Mouse (Mus musculus): ENCODE data around the gene Fpgs.

Gene Fpgs

GRCm38 (mm10) chr2:32704021-32704421 is at the start of gene Fpgs:
Gene Fpgs, minus strand, starts transcription at chr2:32704145.
- DNase-seq, result no peak

DNA sequence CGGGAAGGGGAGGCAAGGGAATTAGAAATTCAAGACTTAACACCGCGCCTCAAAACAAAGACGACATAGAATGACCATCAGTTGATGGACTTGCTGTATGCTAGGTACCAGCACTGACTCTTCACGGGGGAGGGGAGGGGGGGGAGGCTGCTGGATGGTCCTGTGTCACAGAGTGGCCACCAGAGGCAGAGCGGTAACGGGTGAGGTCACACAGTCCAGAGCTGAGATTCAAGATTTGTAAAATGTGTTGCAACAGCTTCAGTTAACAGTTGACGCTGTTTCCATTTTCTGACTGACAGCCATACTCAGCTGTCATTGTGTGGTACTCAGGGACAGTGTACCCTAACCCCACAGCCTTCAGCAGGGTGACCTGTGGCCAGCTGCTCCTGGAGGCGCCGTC is 48.2 kb upstream of the Fpgs start:
- DNase-seq, result no peak

DNA sequence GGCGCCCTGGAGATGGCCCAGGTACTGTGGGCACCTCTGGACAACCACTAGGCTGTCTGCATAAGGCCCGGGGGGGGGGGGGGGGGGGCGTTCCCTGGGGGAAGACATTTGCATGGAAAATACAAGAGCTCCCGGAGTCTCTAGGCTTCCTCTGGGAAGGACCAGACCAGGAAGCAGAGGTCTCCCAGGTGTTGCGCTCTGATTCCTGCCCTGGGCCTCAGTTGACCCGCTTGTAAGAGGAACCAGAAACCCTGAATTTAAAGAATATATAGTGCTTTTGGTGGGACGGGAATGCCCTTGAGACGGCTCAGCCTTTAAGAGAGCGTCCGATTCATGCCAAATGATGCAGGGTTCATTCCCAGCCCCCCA is 47.7 kb upstream of the Fpgs start:
- DNase-seq, result no peak

- DNase-seq, result no peak
Measured at GRCm38 (mm10) chr2:32750887-32751664, 47.1 kb upstream of the Fpgs start.

DNA sequence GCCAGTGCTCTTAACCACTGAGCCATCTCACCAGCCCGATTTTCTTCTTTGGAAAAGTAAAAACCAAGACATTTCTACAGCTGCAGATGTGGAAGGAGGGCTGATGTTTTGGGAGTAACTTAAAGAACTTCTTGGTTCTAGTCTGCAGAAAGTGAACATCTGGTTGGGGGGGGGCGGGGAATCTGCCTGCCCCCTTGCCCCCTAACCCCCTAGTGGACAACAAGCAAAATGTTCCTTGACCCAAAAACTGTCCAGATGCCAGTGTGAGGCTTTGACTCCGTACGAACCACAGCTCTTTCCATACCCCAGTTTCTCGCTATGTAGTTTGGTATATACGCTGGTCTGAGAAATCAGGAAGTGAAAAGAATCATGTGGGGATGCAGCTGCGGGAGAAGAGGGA is 46.3 kb upstream of the Fpgs start:
- DNase-seq, result no peak

DNA sequence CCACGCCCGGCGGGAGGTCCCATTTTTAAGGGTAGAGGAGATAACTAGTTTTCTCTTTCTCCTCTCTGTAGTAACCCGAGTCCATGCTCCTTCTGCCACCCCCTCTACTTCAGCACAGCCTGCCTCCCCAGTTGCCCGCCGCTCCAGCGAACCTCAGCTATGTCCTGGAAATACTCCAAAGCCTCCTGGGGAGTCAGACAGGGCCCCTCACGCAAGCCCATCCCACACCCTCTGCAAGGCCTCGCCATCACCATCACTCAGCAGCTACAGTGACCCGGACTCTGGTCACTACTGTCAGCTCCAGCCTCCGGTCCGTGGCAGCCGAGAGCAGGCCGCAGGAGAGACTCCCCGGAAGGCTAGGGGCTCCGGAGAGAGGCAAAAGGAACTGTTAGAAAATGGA is 45.1 kb upstream of the Fpgs start:
- DNase-seq, result no peak

- DNase-seq, result no peak
Measured at GRCm38 (mm10) chr2:32744272-32744982, 40.5 kb upstream of the Fpgs start.

DNA sequence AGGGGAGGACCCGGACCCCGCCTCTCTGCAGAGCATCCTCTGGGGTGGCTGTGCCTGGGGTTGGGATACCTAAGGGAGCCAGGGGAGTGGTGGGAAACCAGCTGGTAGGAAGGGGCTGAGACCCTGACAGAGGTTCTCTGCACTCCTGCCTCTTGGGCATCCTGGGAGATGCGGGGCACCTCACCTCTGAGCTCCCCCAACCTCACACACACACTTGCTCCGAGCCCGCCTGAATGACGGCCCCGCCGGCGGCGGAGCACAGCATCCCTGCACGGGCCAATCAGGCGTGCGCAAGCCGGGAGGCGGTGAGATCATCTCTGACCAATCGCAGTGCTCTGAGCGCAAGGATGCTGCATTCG is 38.2 kb upstream of the Fpgs start:
- DNase-seq, result no peak

- DNase-seq, result no peak
Measured at GRCm38 (mm10) chr2:32741273-32742172, 37.6 kb upstream of the Fpgs start.

DNA sequence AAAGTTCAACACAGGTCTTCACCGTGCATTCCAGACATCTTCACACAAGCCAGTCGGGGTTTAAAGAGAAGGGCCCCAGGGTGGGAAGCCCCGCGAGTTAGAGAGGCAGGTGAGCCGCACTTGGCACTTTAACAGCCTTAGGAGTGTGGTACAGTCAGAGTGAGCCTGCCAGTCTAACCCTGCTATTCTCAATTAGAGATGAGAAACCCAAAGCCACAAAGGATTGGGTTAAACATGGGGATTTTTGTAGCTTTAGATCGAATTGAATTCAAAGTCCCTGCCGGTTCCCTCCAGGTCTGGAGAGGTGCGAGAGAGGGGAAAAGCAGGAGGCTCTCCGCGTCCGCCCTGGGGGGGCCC is 36.9 kb upstream of the Fpgs start, which contains the start of gene 6330409D20Rik:
TSS of gene 6330409D20Rik (minus strand) at position 101 of the 357 bp plus-strand sequence.
- DNase-seq, result no peak

DNA sequence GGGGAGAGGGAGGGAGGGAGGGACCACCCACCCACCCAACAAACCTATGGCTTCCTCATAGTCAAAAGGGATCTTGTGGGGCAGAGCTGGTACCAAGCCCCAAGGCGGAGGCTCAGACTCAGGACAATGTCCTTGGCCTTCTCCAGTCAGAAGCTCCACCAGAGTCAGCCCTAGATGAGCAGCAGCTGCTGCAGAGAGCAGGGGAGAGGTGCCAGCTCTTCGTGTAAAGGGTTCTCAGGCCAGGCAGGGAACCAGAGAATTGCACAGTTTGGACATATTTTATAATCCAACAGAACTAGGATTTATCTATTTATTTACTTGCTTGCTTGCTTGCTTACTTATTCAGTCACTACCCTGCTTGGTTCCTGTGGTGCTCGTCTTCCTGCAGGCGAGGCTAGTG is 35.4 kb upstream of the Fpgs start:
- DNase-seq, result no peak

DNA sequence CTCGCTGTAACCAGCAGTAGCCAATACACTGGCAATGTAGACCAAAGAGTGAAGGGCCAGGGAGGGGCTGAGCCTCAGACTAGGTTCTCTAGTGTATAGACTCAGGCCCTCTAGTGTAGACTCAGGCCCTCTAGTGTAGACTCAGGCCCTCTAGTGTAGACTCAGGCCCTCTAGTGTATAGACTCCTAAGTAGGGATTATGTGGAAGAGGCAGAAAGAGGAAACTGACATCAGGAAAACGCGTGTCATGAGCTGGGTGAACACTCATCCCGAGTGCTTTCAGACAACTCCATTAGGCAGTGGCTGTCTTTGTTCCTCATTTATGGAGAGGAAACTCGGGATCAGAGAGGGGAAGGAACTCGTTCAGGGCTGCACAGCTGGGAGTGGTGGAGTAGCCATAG is 33.1 kb upstream of the Fpgs start:
- DNase-seq, result no peak

DNA sequence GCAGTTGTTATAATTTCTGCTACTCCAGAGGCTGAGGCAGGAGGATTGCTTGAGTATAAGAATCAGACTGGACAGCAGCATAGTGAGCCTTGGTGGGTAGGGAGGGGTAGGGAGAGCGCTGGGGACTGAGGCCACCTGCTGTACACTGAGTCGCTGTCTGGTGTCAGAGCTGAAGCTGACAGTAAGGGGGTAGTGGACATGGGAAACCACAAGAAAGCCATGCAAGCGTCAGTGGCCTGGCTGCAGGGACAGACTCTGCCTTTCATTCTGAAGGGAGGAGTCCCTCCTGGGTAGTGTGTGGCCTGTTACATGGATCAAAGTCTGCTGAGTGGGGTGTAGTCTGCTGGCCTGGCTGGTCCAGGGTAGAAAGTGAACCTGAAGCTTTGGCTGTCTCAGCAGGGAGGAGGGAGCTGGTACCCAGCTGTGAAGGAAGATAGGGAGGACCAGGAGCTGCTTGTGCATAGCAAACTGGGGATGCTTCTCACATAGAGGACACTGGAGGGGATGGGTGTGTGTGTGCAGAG is 32.4 kb upstream of the Fpgs start:
- DNase-seq, result no peak

GRCm38 (mm10) chr2:32734933-32735332 is 31.0 kb upstream of the Fpgs start:
- no peak for DNase-seq

DNA sequence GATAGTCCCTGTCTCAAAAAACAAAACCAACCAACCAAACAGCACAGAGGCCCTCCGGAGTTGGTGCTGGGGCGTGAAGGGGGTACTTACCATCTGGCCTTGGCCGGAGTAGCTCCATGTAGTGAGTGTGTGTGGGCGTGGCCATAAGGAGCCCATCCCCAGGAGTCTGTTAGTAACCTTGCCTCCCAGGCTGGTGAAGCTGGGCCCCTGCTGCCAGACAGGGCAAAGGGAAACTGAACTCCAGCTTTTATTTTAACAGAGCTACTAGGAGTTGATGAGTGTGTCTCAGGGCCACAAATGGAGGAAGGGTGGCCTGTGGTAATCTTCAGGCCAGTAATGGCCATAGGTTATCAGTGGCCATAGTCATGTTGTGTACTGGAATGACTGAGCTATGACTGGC is 30.5 kb upstream of the Fpgs start:
- DNase-seq, result no peak

GRCm38 (mm10) chr2:32732695-32733094 is 28.8 kb upstream of the Fpgs start:
- DNase-seq, result no peak

GRCm38 (mm10) chr2:32731911-32732310 is 28.0 kb upstream of the Fpgs start:
- no peak for DNase-seq

DNA sequence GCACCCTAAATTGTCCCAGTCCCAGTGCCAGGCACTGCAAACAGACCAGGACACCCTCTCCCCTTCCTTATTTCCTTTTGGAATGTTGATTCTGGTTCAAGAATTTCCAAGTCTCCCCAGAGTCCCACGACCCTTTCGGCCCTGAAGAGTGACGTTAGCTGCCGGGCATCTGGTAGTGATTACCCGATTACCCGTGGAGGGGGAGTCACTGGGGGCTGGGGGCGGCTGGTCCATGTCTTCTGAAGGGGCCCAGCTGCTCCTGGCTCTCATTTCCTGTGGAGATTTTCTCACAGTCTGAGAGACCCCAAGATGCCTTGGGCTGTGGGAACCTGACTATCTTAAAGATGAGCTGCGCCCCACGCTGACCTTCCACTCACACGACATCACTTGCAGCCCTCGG is 26.9 kb upstream of the Fpgs start:
- no peak for DNase-seq

GRCm38 (mm10) chr2:32729547-32729946 is 25.6 kb upstream of the Fpgs start:
- DNase-seq, result no peak

GRCm38 (mm10) chr2:32728463-32728862 is 24.5 kb upstream of the Fpgs start:
- DNase-seq, result peak; percentile 32

GRCm38 (mm10) chr2:32727435-32727834 is 23.5 kb upstream of the Fpgs start:
- peak; percentile 81 for DNase-seq

DNA sequence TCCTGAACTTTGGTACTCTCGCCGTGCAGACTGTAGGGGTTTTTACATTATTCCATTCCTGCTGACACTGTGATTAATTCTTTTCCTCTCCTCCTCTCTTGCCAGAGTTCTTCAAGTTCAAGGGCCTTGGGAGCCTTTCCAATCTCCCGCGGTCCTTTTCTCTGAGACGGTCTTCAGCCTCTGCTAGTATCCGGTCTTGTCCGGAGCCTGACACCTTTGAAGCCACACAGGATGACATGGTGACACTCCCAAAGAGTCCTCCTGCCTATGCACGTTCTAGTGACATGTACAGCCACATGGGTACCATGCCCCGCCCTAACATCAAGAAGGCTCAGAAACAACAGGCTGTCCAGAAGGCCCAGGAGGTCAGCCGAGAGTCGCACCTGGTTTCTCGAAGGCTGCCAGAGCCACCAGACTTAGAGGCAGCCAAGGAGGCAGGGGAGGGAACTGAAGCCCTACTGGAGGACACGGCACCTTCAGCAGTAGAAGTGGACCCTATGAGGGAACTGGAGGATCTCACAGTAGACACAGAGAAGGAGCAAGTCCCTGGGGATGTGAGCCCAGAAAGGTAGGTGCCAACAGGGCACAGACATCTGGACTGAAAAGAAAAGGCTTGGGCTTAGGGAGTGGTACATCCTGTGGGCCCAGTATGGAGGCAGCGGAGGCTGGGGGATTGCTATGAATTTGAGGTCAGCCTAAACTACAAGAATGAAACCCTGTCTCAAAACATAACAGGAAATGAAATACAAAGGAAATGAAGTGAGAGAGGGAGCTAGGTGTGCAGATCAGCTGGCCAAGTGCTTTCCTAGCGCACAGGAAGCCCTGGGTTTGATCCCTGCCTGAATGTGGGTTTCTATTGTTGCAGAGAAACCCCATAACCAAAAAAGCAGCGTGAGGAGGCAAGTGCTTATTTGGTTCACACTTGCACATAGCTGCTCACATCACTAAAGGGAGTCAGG is 21.2 kb upstream of the Fpgs start:
- DNase-seq, result peak; percentile 67
